8 mouse cellular contexts compared by ENCODE assay signal in the genomic region with DNA sequence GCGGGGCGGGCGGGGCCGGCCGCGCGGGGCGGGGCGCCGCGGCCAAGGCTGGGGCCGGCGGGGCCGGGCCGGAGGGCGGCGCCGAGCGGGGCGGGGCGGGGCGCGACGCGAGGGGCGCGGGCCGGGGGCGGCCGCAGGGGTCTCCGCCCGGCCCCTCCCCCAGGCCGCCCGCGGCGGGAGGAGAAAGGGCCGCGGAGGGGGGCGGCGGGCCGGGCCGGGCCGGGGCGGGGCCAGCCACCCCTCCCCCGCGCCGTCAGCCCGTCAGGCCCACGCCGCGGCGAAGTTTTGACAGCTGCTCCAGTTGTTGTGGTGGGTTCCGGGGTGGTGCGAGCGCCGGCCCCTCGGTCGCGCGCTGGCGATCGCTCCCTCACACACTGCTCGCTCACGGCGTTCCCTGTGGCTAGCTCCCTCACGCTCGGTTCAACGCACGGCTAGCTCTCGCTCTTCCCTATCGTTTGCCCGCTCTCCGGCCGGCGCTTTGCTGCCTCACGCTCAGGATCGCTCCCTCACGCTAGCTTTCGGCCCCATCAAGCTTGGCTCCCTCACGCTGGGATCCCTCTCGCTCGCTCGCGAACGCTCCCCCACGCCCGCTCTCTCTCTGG. TPM values are rescaled to one million over a fixed set of nuclear protein-coding genes. Genes with fewer than 3 reads are reported as not detected.
DNase-seq lines count a peak whose midpoint lies in the region; ATAC-seq and TF ChIP-seq lines count a peak whose summit lies in the region.

No protein-coding gene starts in this region.

- H3K4me1 ChIP-seq in forebrain, embryonic 12.5 days: peaks cover 18% of the 10 kb centered on the region
- no peaks in the 10 kb centered on the region for H3K4me1 ChIP-seq in hindbrain, embryonic 11.5 days (replicated peaks; ENCODE audit: control insufficient read depth, insufficient read depth, low read length)
- H3K4me1 ChIP-seq in limb, embryonic 14.5 days (ENCODE audit: control insufficient read depth, insufficient read depth, low read length): peaks cover 14% of the 10 kb centered on the region
- peaks cover 18% of the 10 kb centered on the region for H3K4me1 ChIP-seq in midbrain, embryonic 14.5 days (ENCODE audit: control insufficient read depth, insufficient read depth, low read length)
- peaks cover 4% of the 10 kb centered on the region; the same call in 1 of the 2 replicates for H3K4me1 ChIP-seq in testis, adult 2 months (ENCODE audit: control insufficient read depth, insufficient read depth, low read length)

- peak overlapping the region; percentile 100 for H3K27ac ChIP-seq in forebrain, embryonic 12.5 days
- H3K27ac ChIP-seq in hindbrain, embryonic 11.5 days (ENCODE audit: low read depth, low read length): peak overlapping the region; percentile 99
- H3K27ac ChIP-seq in limb, embryonic 14.5 days (replicated peaks; ENCODE audit: low read depth, low read length): peak overlapping the region; percentile 97
- peak overlapping the region; percentile 99 for H3K27ac ChIP-seq in midbrain, embryonic 14.5 days (replicated peaks; ENCODE audit: low read depth, low read length)
- H3K27ac ChIP-seq in testis, adult 2 months (ENCODE audit: control insufficient read depth, insufficient read depth, low read depth, low read length): peak overlapping the region; percentile 96

- peak overlapping the region; percentile 94 for H3K4me3 ChIP-seq in forebrain, embryonic 12.5 days (replicated peaks)
- peak overlapping the region; percentile 94 for H3K4me3 ChIP-seq in hindbrain, embryonic 11.5 days (ENCODE audit: low read depth, low read length)
- peak overlapping the region; percentile 98 for H3K4me3 ChIP-seq in limb, embryonic 14.5 days (replicated peaks; ENCODE audit: low read length)
- peak overlapping the region; percentile 97 for H3K4me3 ChIP-seq in midbrain, embryonic 14.5 days (replicated peaks; ENCODE audit: low read depth, low read length)
- peak overlapping the region; percentile 94 for H3K4me3 ChIP-seq in testis, adult 2 months (ENCODE audit: control insufficient read depth, low read depth, low read length)

- H3K9ac ChIP-seq in forebrain, embryonic 12.5 days: peak overlapping the region; percentile 94
- H3K9ac ChIP-seq in hindbrain, embryonic 11.5 days (ENCODE audit: low read depth, low read length): peak overlapping the region; percentile 84
- peak overlapping the region; percentile 93 for H3K9ac ChIP-seq in limb, embryonic 14.5 days (ENCODE audit: low read depth, low read length, severe bottlenecking)
- H3K9ac ChIP-seq in midbrain, embryonic 14.5 days (replicated peaks; ENCODE audit: low read length): peak overlapping the region; percentile 97

- DNase-seq in cerebellum, adult 8-10 months: no peak
- DNase-seq in adrenal gland, postnatal 10 days: peak; percentile 82
- peak; percentile 87 for DNase-seq in hindbrain, embryonic 11.5 days (ENCODE audit: low spot score)
- DNase-seq in limb, embryonic 14.5 days (ENCODE audit: low spot score): peak; percentile 85
- DNase-seq in midbrain, embryonic 14.5 days: peak; percentile 91

- H3K27me3 ChIP-seq in forebrain, embryonic 12.5 days: 0 out of 2 replicates have a peak, but pooled peaks cover 2% of the 10 kb centered on the region
- no peaks in the 10 kb centered on the region for H3K27me3 ChIP-seq in hindbrain, embryonic 11.5 days (ENCODE audit: control insufficient read depth, insufficient read depth, low read length)
- H3K27me3 ChIP-seq in limb, embryonic 14.5 days (ENCODE audit: control insufficient read depth, insufficient read depth, low read length): no peaks in the 10 kb centered on the region
- H3K27me3 ChIP-seq in midbrain, embryonic 14.5 days (ENCODE audit: control insufficient read depth, insufficient read depth, low read length): no peaks in the 10 kb centered on the region
- H3K27me3 ChIP-seq in testis, adult 2 months (ENCODE audit: control insufficient read depth, insufficient read depth, low read length): no peaks in the 10 kb centered on the region

- TF ChIP-seq POLR2A in limb, embryonic 14.5 days (IDR thresholded peaks at IDR 0.05; ENCODE audit: borderline replicate concordance, extremely low read depth, insufficient read depth, insufficient read length): no peak
- no peak; the same call in 1 of the 2 replicates for TF ChIP-seq POLR2A in testis, adult 2 months (IDR thresholded peaks at IDR 0.05; ENCODE audit: control insufficient read depth, low read depth, low read length)

- H3K9me3 ChIP-seq in forebrain, embryonic 12.5 days: no peaks in the 10 kb centered on the region
- no peaks in the 10 kb centered on the region for H3K9me3 ChIP-seq in hindbrain, embryonic 11.5 days (ENCODE audit: control insufficient read depth, low read length)
- no peaks in the 10 kb centered on the region for H3K9me3 ChIP-seq in limb, embryonic 14.5 days (ENCODE audit: control insufficient read depth, low read length)
- no peaks in the 10 kb centered on the region for H3K9me3 ChIP-seq in midbrain, embryonic 14.5 days (ENCODE audit: control insufficient read depth, low read length)

- no peaks in the 10 kb centered on the region for H3K36me3 ChIP-seq in forebrain, embryonic 12.5 days (replicated peaks)
- no peaks in the 10 kb centered on the region for H3K36me3 ChIP-seq in hindbrain, embryonic 11.5 days (ENCODE audit: control insufficient read depth, insufficient read depth, low read length)
- no peaks in the 10 kb centered on the region for H3K36me3 ChIP-seq in limb, embryonic 14.5 days (ENCODE audit: control insufficient read depth, insufficient read depth, low read length)
- no peaks in the 10 kb centered on the region for H3K36me3 ChIP-seq in midbrain, embryonic 14.5 days (ENCODE audit: control insufficient read depth, insufficient read depth, low read length)
- H3K36me3 ChIP-seq in testis, adult 2 months (ENCODE audit: control insufficient read depth, insufficient read depth, low read length): no peaks in the 10 kb centered on the region

- H3K4me2 ChIP-seq in forebrain, embryonic 12.5 days: peak overlapping the region; percentile 64
- peak overlapping the region; percentile 78 for H3K4me2 ChIP-seq in hindbrain, embryonic 11.5 days (replicated peaks; ENCODE audit: low read depth, low read length)
- H3K4me2 ChIP-seq in limb, embryonic 14.5 days (replicated peaks; ENCODE audit: low read depth, low read length, severe bottlenecking): peak overlapping the region; percentile 60
- H3K4me2 ChIP-seq in midbrain, embryonic 14.5 days (ENCODE audit: low read length): peak overlapping the region; percentile 58

- peak; percentile 49; the same call in 1 of the 2 replicates for ATAC-seq in cerebellum, adult (ENCODE audit: insufficient number of reproducible peaks, low FRiP score, low TSS enrichment)
- peak; percentile 87 for ATAC-seq in forebrain, embryonic 12.5 days (ENCODE audit: low FRiP score)
- peak; percentile 87 for ATAC-seq in hindbrain, embryonic 11.5 days (ENCODE audit: low FRiP score)
- peak; percentile 83 for ATAC-seq in limb, embryonic 14.5 days (ENCODE audit: low FRiP score, low read depth)
- ATAC-seq in midbrain, embryonic 14.5 days (ENCODE audit: low FRiP score, low TSS enrichment): peak; percentile 85

- TF ChIP-seq CTCF in testis, adult 2 months (IDR thresholded peaks at IDR 0.05; ENCODE audit: control insufficient read depth, insufficient read depth, insufficient replicate concordance, low read depth, low read length): no peak

- WGBS in forebrain, embryonic 12.5 days: under 1% methylated on average over 49 of the region's 87 CpGs
- WGBS in hindbrain, embryonic 11.5 days: under 1% methylated on average over 35 of the region's 87 CpGs
- WGBS in limb, embryonic 14.5 days: 2% methylated on average over 41 of the region's 87 CpGs
- under 1% methylated on average over 58 of the region's 87 CpGs for WGBS in midbrain, embryonic 14.5 days

RNA-seq across cellular contexts. Expression of a gene that starts 0.3 kb away (rescaled TPM):
- total RNA-seq in adrenal gland, postnatal 10 days (2021): 10 to 100 TPM; 40.3 to 58.9 TPM
- 29.6 and 31.2 TPM in 2 replicates for polyA plus RNA-seq in forebrain, embryonic 12.5 days (2016; fragmentation: Nextera tagmentation; extraction: Ambion mirVana)
- polyA plus RNA-seq in hindbrain, embryonic 11.5 days (2014; fragmentation: Nextera tagmentation; extraction: Ambion mirVana): 21.3 and 31.6 TPM in 2 replicates
- 26.5 and 30.4 TPM in 2 replicates for polyA plus RNA-seq in limb, embryonic 14.5 days (2012; rRNA removed)
- 19.8 and 24.6 TPM in 2 replicates for polyA plus RNA-seq in limb, embryonic 14.5 days (2014; fragmentation: Nextera tagmentation; extraction: Ambion mirVana)
- polyA plus RNA-seq in midbrain, embryonic 14.5 days (2014; fragmentation: Nextera tagmentation; extraction: Ambion mirVana): 30.2 and 32.8 TPM in 2 replicates
- 7.3 and 7.7 TPM in 2 replicates for polyA plus RNA-seq in testis, adult 2 months (2012; rRNA removed)

RNA-seq across cellular contexts. Expression of a gene that starts 16.9 kb away (rescaled TPM):
- not detected for total RNA-seq in adrenal gland, postnatal 10 days (2021)
- polyA plus RNA-seq in forebrain, embryonic 12.5 days (2016; fragmentation: Nextera tagmentation; extraction: Ambion mirVana): 0.15 TPM in 1 of 2 replicates, not detected in the other
- polyA plus RNA-seq in hindbrain, embryonic 11.5 days (2014; fragmentation: Nextera tagmentation; extraction: Ambion mirVana): not detected in 2 replicates
- 0.04 TPM in 1 of 2 replicates, not detected in the other for polyA plus RNA-seq in limb, embryonic 14.5 days (2012; rRNA removed)
- 0.12 TPM in 1 of 2 replicates, not detected in the other for polyA plus RNA-seq in limb, embryonic 14.5 days (2014; fragmentation: Nextera tagmentation; extraction: Ambion mirVana)
- polyA plus RNA-seq in midbrain, embryonic 14.5 days (2014; fragmentation: Nextera tagmentation; extraction: Ambion mirVana): 0.22 TPM in 1 of 2 replicates, not detected in the other
- 102 and 108 TPM in 2 replicates for polyA plus RNA-seq in testis, adult 2 months (2012; rRNA removed)

Comparison
In these comparisons a context has a peak if more than half of its experiments do, and no peak if none do; other contexts are left out.
1. RNA of a gene that starts 16.9 kb away (polyA plus RNA-seq): 102 to 108 TPM in testis, adult 2 months; 0.15 TPM in forebrain, embryonic 12.5 days, 0.04 to 0.12 TPM in limb, embryonic 14.5 days, not detected in hindbrain, embryonic 11.5 days and 0.22 TPM in midbrain, embryonic 14.5 days; every median in the first group is over 10 times any median in the second.
2. Peak in every context shown above with its lines, with median percentiles within 50 percentile points of each other: ATAC-seq, H3K27ac ChIP-seq, H3K4me2 ChIP-seq, H3K4me3 ChIP-seq and H3K9ac ChIP-seq.